Mouse (Mus musculus) lung, embryonic 16.5 days (tissue): ENCODE results near the gene Cog2. TPM values are rescaled to one million over a fixed set of nuclear protein-coding genes. Genes with fewer than 3 reads are reported as not detected.

Experiments used
- ATAC-seq: fragments of 200-750 bp; cut with Nextera tagmentation; 2 replicates; pipeline ENCODE4 v1.8.0; 2017; ENCODE audit warnings: low read depth, mild to moderate bottlenecking, moderate library complexity
- H3K27ac ChIP-seq: fragments of 300-500 bp; sonication (generic); 2 replicates; pipeline ENCODE4 v1.5.1; 2014; ENCODE audit warnings: mild to moderate bottlenecking, control low read depth, low read length
- H3K27me3 ChIP-seq: fragments of 300-500 bp; sonication (generic); 2 replicates; pipeline ENCODE4 v1.6.1; 2014; ENCODE audit warnings: low read depth, low read length, mixed read lengths; ENCODE audit not compliant: control insufficient read depth, insufficient read depth
- H3K36me3 ChIP-seq: fragments of 300-500 bp; sonication (generic); 2 replicates; pipeline ENCODE4 v1.6.1; 2014; ENCODE audit warnings: low read length; ENCODE audit not compliant: control insufficient read depth, insufficient read depth
- H3K4me1 ChIP-seq: fragments of 300-500 bp; sonication (generic); replicated peaks from 2 replicates; pipeline ENCODE4 v1.6.1; 2014; ENCODE audit warnings: low read length, mixed read lengths; ENCODE audit not compliant: control insufficient read depth, insufficient read depth
- H3K4me2 ChIP-seq: fragments of 300-500 bp; sonication (generic); 2 replicates; pipeline ENCODE4 v1.6.1; 2014; ENCODE audit warnings: low read depth, low read length, control low read depth
- H3K4me3 ChIP-seq: fragments of 300-500 bp; sonication (generic); 2 replicates; pipeline ENCODE4 v1.5.1; 2014; ENCODE audit warnings: mild to moderate bottlenecking, low read length, control low read depth
- H3K9ac ChIP-seq: fragments of 300-500 bp; sonication (generic); 2 replicates; pipeline ENCODE4 v1.6.1; 2014; ENCODE audit warnings: low read length, control low read depth
- H3K9me3 ChIP-seq: fragments of 300-500 bp; sonication (generic); 2 replicates; pipeline ENCODE4 v1.6.1; 2016; ENCODE audit warnings: low read length; ENCODE audit not compliant: control insufficient read depth
- WGBS: fragments of 180-500 bp; shearing (Covaris S2); extraction: QIAGEN DNeasy Blood & Tissue Kit; methylation state at CpG from one replicate; pipeline ENCODE4 v1.1.7; 2014; 5-methylcytosine and 5-hydroxymethylcytosine counted together
- polyA plus RNA-seq: library from polyadenylated mRNA; unstranded; fragments of >200 nt; fragmentation: Nextera tagmentation; extraction: Ambion mirVana; gene quantifications from 2 replicates; pipeline ENCODE4 v1.2.1, GENCODE M21; 2015

Cog2 gene
- polyA plus RNA-seq, 1 experiment from 2014 or later, result 36.2 TPM

GRCm38 (mm10) chr8:124530556-124530955 is 10.0 kb downstream of the Cog2 start:
- H3K36me3 ChIP-seq, result peaks cover 35% of the 10 kb centered on the region

GRCm38 (mm10) chr8:124530996-124531395 is 10.4 kb downstream of the Cog2 start:
- no peaks in the 10 kb centered on the region for H3K9me3 ChIP-seq
- ATAC-seq, result no peak
- H3K27ac ChIP-seq, result no peak overlapping the region
- H3K27me3 ChIP-seq, result no peaks in the 10 kb centered on the region
- no peak overlapping the region for H3K4me2 ChIP-seq
- no peak overlapping the region for H3K9ac ChIP-seq
- no peak overlapping the region for H3K4me3 ChIP-seq
- no peaks in the 10 kb centered on the region for H3K4me1 ChIP-seq
- peaks cover 40% of the 10 kb centered on the region for H3K36me3 ChIP-seq
- 79% methylated on average over 4 of the region's 4 CpGs for WGBS

More at GRCm38 (mm10) chr8:124530556-124530955, 10.0 kb downstream of the Cog2 start:
- no peak overlapping the region for H3K4me2 ChIP-seq
- whole genome bisulfite sequencing, result 87% methylated on average over 7 of the region's 7 CpGs
- no peak overlapping the region for H3K9ac ChIP-seq
- H3K4me3 ChIP-seq, result no peak overlapping the region
- ATAC-seq, result no peak
- H3K4me1 ChIP-seq, result no peaks in the 10 kb centered on the region
- no peaks in the 10 kb centered on the region for H3K9me3 ChIP-seq
- no peaks in the 10 kb centered on the region for H3K27me3 ChIP-seq
- no peak overlapping the region for H3K27ac ChIP-seq

DNA sequence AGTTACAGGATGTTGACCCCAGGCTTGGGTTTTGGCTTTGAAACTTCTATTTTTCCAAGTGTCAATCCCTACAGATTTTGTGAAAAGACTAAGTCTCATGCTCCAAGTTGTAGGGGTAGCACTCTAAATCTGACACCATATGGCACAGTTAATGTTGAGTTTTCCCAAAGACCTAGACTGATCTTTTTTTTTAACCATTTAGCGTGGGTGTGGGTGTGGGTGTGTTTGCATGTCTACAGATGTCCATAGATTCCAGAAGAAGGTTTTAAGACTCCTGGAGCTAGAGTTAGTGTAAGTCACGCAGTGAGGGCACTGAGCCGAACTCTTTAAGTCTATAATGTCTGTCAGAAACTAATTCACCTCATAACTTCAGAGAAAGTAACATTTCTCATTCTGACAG is 12.1 kb downstream of the Cog2 start:
- H3K27me3 ChIP-seq, result no peaks in the 10 kb centered on the region
- ATAC-seq, result no peak
- WGBS, result 84% methylated on average over 3 of the region's 3 CpGs
- H3K4me1 ChIP-seq, result no peaks in the 10 kb centered on the region
- no peak overlapping the region for H3K9ac ChIP-seq
- no peak overlapping the region for H3K27ac ChIP-seq
- no peaks in the 10 kb centered on the region for H3K9me3 ChIP-seq
- no peak overlapping the region for H3K4me3 ChIP-seq
- H3K4me2 ChIP-seq, result no peak overlapping the region
- H3K36me3 ChIP-seq, result peaks cover 36% of the 10 kb centered on the region

GRCm38 (mm10) chr8:124535451-124535850 is 14.9 kb downstream of the Cog2 start:
- Histone ChIP-seq H3K9me3 (no peaks in the 10 kb centered on the region), H3K36me3 (peaks cover 34% of the 10 kb centered on the region), H3K4me3 (no peak overlapping the region), H3K4me2 (no peak overlapping the region), H3K27ac (no peak overlapping the region), H3K9ac (no peak overlapping the region), H3K27me3 (no peaks in the 10 kb centered on the region), H3K4me1 (no peaks in the 10 kb centered on the region)
- 74% methylated on average over 5 of the region's 5 CpGs for WGBS
- ATAC-seq, result 0 out of 2 replicates have a peak, but pooled peaks have one; percentile 38

DNA sequence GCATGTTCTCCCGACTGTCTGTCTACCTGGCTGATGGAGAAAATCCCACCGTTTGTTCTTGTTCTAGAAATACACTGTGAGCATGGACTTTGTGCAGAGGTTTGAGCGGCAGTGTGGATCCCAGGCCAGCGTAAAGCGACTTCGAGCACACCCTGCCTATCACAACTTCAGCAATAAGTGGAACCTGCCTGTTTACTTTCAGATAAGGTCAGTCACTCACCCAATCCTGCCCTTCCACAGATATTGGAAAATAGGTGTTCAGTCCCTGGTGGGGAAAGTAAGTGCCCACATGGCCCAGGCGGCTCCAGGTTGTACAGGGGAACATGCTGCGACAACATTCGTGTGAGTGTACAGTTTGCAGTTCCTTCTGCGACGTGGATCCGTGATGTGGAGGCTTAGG is 20.3 kb downstream of the Cog2 start:
- 65% methylated on average over 12 of the region's 12 CpGs for WGBS

GRCm38 (mm10) chr8:124542001-124542400 is 21.4 kb downstream of the Cog2 start:
- Histone ChIP-seq H3K9me3 (no peaks in the 10 kb centered on the region), H3K9ac (no peak overlapping the region), H3K36me3 (peaks cover 51% of the 10 kb centered on the region), H3K27me3 (no peaks in the 10 kb centered on the region), H3K4me1 (no peaks in the 10 kb centered on the region), H3K4me2 (no peak overlapping the region), H3K4me3 (no peak overlapping the region), H3K27ac (no peak overlapping the region)
- no peak for ATAC-seq
- WGBS, result 93% methylated on average over 4 of the region's 4 CpGs

More for the DNA sequence above, 20.3 kb downstream of the Cog2 start:
- Histone ChIP-seq H3K9ac (no peak overlapping the region), H3K9me3 (no peaks in the 10 kb centered on the region), H3K4me2 (no peak overlapping the region), H3K36me3 (peaks cover 43% of the 10 kb centered on the region), H3K27me3 (no peaks in the 10 kb centered on the region), H3K4me1 (no peaks in the 10 kb centered on the region), H3K4me3 (no peak overlapping the region), H3K27ac (no peak overlapping the region)
- ATAC-seq, result peak; percentile 47; the same call in 1 of the 2 replicates

DNA sequence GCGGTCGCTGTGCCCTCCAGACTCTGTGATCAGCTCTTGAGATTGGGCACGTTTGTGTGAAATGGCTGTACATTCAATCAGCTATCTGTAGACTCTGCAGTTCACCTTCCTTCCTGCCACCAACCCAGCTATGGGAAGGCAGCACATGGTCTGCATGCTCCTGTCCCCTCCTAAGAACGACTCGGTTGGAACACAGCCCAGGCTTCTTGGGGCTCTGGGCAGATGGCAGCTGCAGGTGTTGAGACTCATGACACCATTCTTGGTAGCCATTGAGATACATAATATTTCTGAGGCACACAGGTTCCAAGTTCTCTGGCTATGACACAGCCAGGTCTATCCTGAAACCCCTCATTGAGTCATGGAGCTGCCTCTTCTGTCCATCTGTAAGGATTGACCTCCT is 22.7 kb downstream of the Cog2 start:
- Histone ChIP-seq H3K4me3 (no peak overlapping the region), H3K4me2 (no peak overlapping the region), H3K9me3 (no peaks in the 10 kb centered on the region), H3K27ac (no peak overlapping the region), H3K4me1 (no peaks in the 10 kb centered on the region), H3K9ac (no peak overlapping the region), H3K27me3 (no peaks in the 10 kb centered on the region), H3K36me3 (peaks cover 47% of the 10 kb centered on the region)
- ATAC-seq, result no peak
- 93% methylated on average over 5 of the region's 5 CpGs for WGBS

GRCm38 (mm10) chr8:124546371-124546770 is 25.8 kb downstream of the Cog2 start:
- Histone ChIP-seq H3K9me3 (no peaks in the 10 kb centered on the region), H3K4me1 (no peaks in the 10 kb centered on the region), H3K9ac (no peak overlapping the region), H3K36me3 (peaks cover 56% of the 10 kb centered on the region), H3K27ac (no peak overlapping the region), H3K27me3 (no peaks in the 10 kb centered on the region), H3K4me3 (no peak overlapping the region), H3K4me2 (no peak overlapping the region)
- no peak for ATAC-seq
- 77% methylated on average over 6 of the region's 6 CpGs for whole genome bisulfite sequencing

DNA sequence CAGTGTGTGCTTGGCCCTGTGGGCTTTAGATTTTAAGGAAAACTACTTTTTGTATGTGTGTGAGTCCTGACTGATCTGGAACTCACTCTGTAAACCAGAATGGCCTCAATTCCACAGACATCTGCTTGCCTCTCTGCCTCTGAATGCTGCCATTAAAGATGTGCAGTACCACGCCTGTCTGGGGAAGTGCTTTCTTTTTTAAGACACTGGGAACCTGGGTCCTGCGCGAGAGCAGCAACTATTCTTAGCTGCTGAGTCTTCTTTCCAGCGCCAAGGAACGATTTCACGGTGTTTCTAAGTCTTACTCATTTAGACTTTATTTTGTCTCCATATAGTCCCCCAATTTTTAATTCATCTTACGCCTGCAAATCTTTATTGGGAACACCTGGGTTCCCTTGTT is 26.2 kb downstream of the Cog2 start:
- Histone ChIP-seq H3K9me3 (no peaks in the 10 kb centered on the region), H3K9ac (no peak overlapping the region), H3K4me3 (no peak overlapping the region), H3K4me1 (no peaks in the 10 kb centered on the region), H3K4me2 (no peak overlapping the region), H3K27me3 (no peaks in the 10 kb centered on the region), H3K36me3 (peaks cover 54% of the 10 kb centered on the region), H3K27ac (no peak overlapping the region)
- ATAC-seq, result no peak
- WGBS, result 89% methylated on average over 7 of the region's 7 CpGs

DNA sequence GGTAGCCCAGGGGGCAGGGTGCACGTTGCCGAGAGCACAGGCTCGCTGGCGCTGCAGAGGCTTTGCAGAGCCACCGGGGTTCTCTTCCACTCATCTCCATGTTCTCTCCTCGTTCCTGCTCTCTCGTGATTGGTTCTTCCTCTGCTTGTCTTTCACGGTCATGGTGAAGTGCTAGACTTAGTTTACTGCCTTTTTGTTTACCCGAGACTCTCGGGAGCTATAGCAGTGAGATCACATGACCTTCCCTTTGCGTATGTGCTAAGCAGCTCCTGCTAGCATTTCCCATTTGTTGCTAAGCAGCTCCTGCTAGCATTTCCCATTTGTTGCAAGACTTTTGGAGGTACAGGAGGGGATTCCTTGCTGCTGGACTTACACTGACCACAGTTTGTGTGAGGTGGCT is 26.7 kb downstream of the Cog2 start:
- no peak overlapping the region for H3K4me2 ChIP-seq
- no peaks in the 10 kb centered on the region for H3K27me3 ChIP-seq
- no peak for ATAC-seq
- 45% methylated on average over 11 of the region's 11 CpGs for WGBS
- H3K4me1 ChIP-seq, result no peaks in the 10 kb centered on the region
- H3K36me3 ChIP-seq, result peaks cover 50% of the 10 kb centered on the region
- H3K4me3 ChIP-seq, result no peak overlapping the region
- no peak overlapping the region for H3K27ac ChIP-seq
- H3K9ac ChIP-seq, result no peak overlapping the region
- H3K9me3 ChIP-seq, result no peaks in the 10 kb centered on the region
